Comparison of ENCODE assay signal across 7 mouse cellular contexts in the genomic region with DNA sequence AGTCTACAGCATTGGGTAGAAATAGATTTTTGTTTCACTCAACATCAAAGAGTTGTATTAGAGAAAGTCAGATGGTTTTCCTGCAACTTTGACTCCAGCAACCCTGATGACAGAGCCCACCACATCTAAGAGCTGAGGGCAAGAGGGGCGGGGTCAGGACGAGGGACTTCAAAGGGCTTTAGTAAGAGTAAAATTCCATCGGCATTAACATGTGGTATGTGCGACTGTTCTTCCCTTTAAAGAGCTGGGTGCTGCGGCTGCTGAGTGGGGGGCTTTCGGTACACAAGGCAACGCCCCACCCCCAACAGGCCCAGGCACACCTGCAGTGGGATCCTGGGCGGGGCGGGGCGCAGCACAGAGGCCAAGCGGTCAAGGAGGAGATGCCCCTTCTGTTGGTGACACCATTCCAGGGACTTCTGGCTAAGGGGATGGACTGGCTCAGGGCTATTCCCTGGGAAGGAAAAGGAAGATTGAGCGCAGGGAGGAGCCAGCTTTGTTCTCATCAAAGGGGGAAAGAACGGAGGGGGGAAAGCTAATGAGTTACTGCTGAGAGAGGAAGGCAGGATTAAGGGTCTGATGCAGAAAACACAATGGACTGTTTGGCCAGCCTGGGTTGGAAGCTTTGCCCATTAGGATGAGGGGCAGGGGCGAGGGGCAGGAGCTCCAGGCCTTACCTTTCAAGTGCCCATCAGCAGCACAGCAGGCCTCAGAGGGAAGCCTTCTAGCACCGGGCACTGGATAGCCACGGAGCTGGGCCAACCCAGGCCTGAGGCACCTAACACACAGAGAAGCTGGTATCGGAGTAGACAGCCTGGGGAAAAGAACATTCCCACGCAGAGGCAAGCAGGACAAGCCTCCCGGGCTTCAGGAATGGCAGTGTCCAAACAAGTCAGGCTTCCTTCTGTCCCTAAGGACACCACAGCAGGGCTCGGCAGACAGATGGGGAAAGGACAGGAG.
DNase-seq lines count a peak whose midpoint lies in the region.

No protein-coding gene starts in this region.

- peaks cover 78% of the 10 kb centered on the region for H3K4me1 ChIP-seq in hindbrain, embryonic 10.5 days (replicated peaks)

- no peaks in the 10 kb centered on the region for H3K9me3 ChIP-seq in hindbrain, embryonic 10.5 days

- DNase-seq in CD8-positive naive resting alpha-beta T cell, adult 2 months (ENCODE audit: low read depth in 2 of 2, low spot score in 2 of 2): peak; percentile 56 to 75
- DNase-seq in R1 (ENCODE audit: low read depth, low spot score): peak; percentile 27
- peak; percentile 43 for DNase-seq in hindbrain, embryonic 10.5 days (ENCODE audit: low spot score)
- peak; percentile 45 for DNase-seq in neural tube, embryonic 10.5 days (ENCODE audit: extremely low spot score, low spot score)
- DNase-seq in layer of hippocampus, adult 18-20 months (ENCODE audit: low spot score in 2 of 2): no peak
- no peak for DNase-seq in gastrocnemius, adult 8-10 months (ENCODE audit: low spot score in 2 of 2)
- no peak for DNase-seq in urinary bladder, postnatal 36 days (ENCODE audit: low spot score in 2 of 2)

- H3K36me3 ChIP-seq in hindbrain, embryonic 10.5 days: peaks cover 11% of the 10 kb centered on the region; the same call in 1 of the 2 replicates

- no peaks in the 10 kb centered on the region for H3K27me3 ChIP-seq in hindbrain, embryonic 10.5 days (ENCODE audit: insufficient read depth, poor library complexity, severe bottlenecking)

- H3K27ac ChIP-seq in hindbrain, embryonic 10.5 days: peak overlapping the region; percentile 85

- peak overlapping the region; percentile 16 for H3K4me3 ChIP-seq in hindbrain, embryonic 10.5 days

- 5% methylated on average over 20 of the region's 20 CpGs for WGBS in hindbrain, embryonic 10.5 days

Comparison
In these comparisons a context has a peak if more than half of its experiments do, and no peak if none do; other contexts are left out.
1. DNase-seq: peak in CD8-positive naive resting alpha-beta T cell, adult 2 months (2 of 2), R1 (single experiment), hindbrain, embryonic 10.5 days (single experiment) and neural tube, embryonic 10.5 days (single experiment); none in layer of hippocampus, adult 18-20 months (0 of 2), gastrocnemius, adult 8-10 months (0 of 2) and urinary bladder, postnatal 36 days (0 of 2).